Mouse (Mus musculus) embryonic fibroblast, embryonic 13.5 days (primary cell): ENCODE data around the gene Psmb9.

Experiments used
- CTCF ChIP-seq: IDR thresholded peaks from 2 replicates; pipeline ENCODE4 v1.5.1; 2011; ENCODE audit warnings: mild to moderate bottlenecking, control low read depth, low read length, moderate library complexity, borderline replicate concordance; ENCODE audit not compliant: insufficient read depth
- POLR2A ChIP-seq: IDR thresholded peaks from 2 replicates; pipeline ENCODE4 v1.6.1; 2011; ENCODE audit warnings: low read depth, mild to moderate bottlenecking, control low read depth, low read length, moderate library complexity

- no peak for TF ChIP-seq CTCF
- no peak for TF ChIP-seq POLR2A
Observed at GRCm38 (mm10) chr17:34170487-34170876, 17.1 kb downstream of the Psmb9 start.
